Comparison of ENCODE assay signal across 9 mouse cellular contexts in genomic region chr4:47419268-47419973, GRCm38 (mm10). TPM values are rescaled to one million over a fixed set of nuclear protein-coding genes. Genes with fewer than 3 reads are reported as not detected.
DNase-seq lines count a peak whose midpoint lies in the region; ATAC-seq lines count a peak whose summit lies in the region.
"Had no signal": no experiment of that assay in that cellular context is flagged by ENCODE, and none has a peak within 500 bp of the region (broad histone marks: within the 10 kb centered on the region; RNA-seq: fewer than 3 reads in every experiment).

No protein-coding gene starts in this region.

- no peaks in the 10 kb centered on the region for H3K4me1 ChIP-seq in lung, embryonic 16.5 days (replicated peaks; ENCODE audit: control insufficient read depth, insufficient read depth, low read length)

- H3K4me3 ChIP-seq in lung, embryonic 16.5 days (ENCODE audit: low read length): no peak overlapping the region
- H3K4me3 ChIP-seq: stomach, embryonic 15.5 days had no signal

- no peaks in the 10 kb centered on the region for H3K9me3 ChIP-seq in lung, embryonic 16.5 days (ENCODE audit: control insufficient read depth, low read length)
- H3K9me3 ChIP-seq: stomach, embryonic 15.5 days had no signal

- no peak overlapping the region for H3K27ac ChIP-seq in lung, embryonic 16.5 days (ENCODE audit: low read length)
- H3K27ac ChIP-seq: stomach, embryonic 15.5 days had no signal

- WGBS in lung, embryonic 16.5 days: 22% methylated on average over 9 of the region's 9 CpGs

- ATAC-seq in cerebellum, adult (ENCODE audit: insufficient number of reproducible peaks, low FRiP score, low TSS enrichment): no peak
- ATAC-seq in lung, embryonic 16.5 days (ENCODE audit: low read depth): 0 out of 2 replicates have a peak, but pooled peaks have one; percentile 23
- ATAC-seq in inflammation-experienced regulatory T-cells, adult 6 months: no peak

- H3K27me3 ChIP-seq in lung, embryonic 16.5 days (ENCODE audit: control insufficient read depth, insufficient read depth, low read depth, low read length): no peaks in the 10 kb centered on the region
- H3K27me3 ChIP-seq: stomach, embryonic 15.5 days had no signal

- peak; percentile 36 to 37 for DNase-seq in cerebellum, postnatal 14 days
- DNase-seq in lung, postnatal 10 days: no peak
- peak; percentile 70 for DNase-seq in embryo, embryonic 11 days
- peak; percentile 26 for DNase-seq in kidney, postnatal 14 days
- DNase-seq in spleen, postnatal 14 days (ENCODE audit: low spot score in 2 of 2): no peak

- H3K36me3 ChIP-seq in lung, embryonic 16.5 days (ENCODE audit: control insufficient read depth, insufficient read depth, low read length): no peaks in the 10 kb centered on the region
- H3K36me3 ChIP-seq: stomach, embryonic 15.5 days had no signal

- H3K4me2 ChIP-seq in lung, embryonic 16.5 days (ENCODE audit: low read depth, low read length): no peak overlapping the region
- H3K4me2 ChIP-seq: stomach, embryonic 15.5 days had no signal

- no peak overlapping the region for H3K9ac ChIP-seq in lung, embryonic 16.5 days (ENCODE audit: low read length)
- H3K9ac ChIP-seq: stomach, embryonic 15.5 days had no signal

RNA-seq across cellular contexts. Expression of gene Alg2, which starts 54.7 kb away (rescaled TPM):
- 47.3 and 48.1 TPM in 2 replicates for polyA plus RNA-seq in lung, embryonic 16.5 days (2015; fragmentation: Nextera tagmentation; extraction: Ambion mirVana)
- polyA plus RNA-seq in inflammation-experienced regulatory T-cells, adult 6 months (2017; shearing (Covaris generic)): 1 to 10 TPM; 8.4 to 9.2 (median 9.1) TPM

RNA-seq across cellular contexts. Expression of gene Sec61b, which starts 55.0 kb away (rescaled TPM):
- polyA plus RNA-seq in lung, embryonic 16.5 days (2015; fragmentation: Nextera tagmentation; extraction: Ambion mirVana): 380 and 404 TPM in 2 replicates
- 100 to 1,000 TPM; 260 to 394 (median 271) TPM for polyA plus RNA-seq in inflammation-experienced regulatory T-cells, adult 6 months (2017; shearing (Covaris generic))

Comparison
In these comparisons a context has a peak if more than half of its experiments do, and no peak if none do; other contexts are left out.
1. DNase-seq: peak in cerebellum, postnatal 14 days (2 of 2), embryo, embryonic 11 days (single experiment) and kidney, postnatal 14 days (single experiment); none in lung, postnatal 10 days (single experiment) and spleen, postnatal 14 days (0 of 2).